In genomic region chr11:103688271-103688979, GRCm38 (mm10) we compare ENCODE assay signal across 22 mouse cellular contexts. TPM values are rescaled to one million over a fixed set of nuclear protein-coding genes. Genes with fewer than 3 reads are reported as not detected.
DNase-seq lines count a peak whose midpoint lies in the region; ATAC-seq and TF ChIP-seq lines count a peak whose summit lies in the region.
"Had no signal": no experiment of that assay in that cellular context is flagged by ENCODE, and none has a peak within 500 bp of the region (broad histone marks: within the 10 kb centered on the region; RNA-seq: fewer than 3 reads in every experiment).

No protein-coding gene starts in this region.

- peak overlapping the region; percentile 91 for H3K27ac ChIP-seq in heart, embryonic 11.5 days (ENCODE audit: low read depth, low read length)
- H3K27ac ChIP-seq in kidney, embryonic 14.5 days (ENCODE audit: low read depth, low read length), result peak overlapping the region; percentile 47; the same call in 1 of the 2 replicates
- H3K27ac ChIP-seq in kidney, adult 2 months (ENCODE audit: insufficient read depth, low read depth, low read length), result no peak overlapping the region
- H3K27ac ChIP-seq in intestine, postnatal 0 days (ENCODE audit: low read depth, low read length), result peak overlapping the region; percentile 60
- H3K27ac ChIP-seq in midbrain, embryonic 14.5 days (replicated peaks; ENCODE audit: low read depth, low read length), result no peak overlapping the region
- H3K27ac ChIP-seq: embryonic facial prominence, embryonic 13.5 days; gastrocnemius, adult 2 months; hindbrain, embryonic 15.5 days; limb, embryonic 13.5 days; liver, embryonic 15.5 days; neural tube, embryonic 13.5 days had no signal

- peak overlapping the region; percentile 12; the same call in 1 of the 2 replicates for H3K9ac ChIP-seq in heart, embryonic 11.5 days (ENCODE audit: low read depth, low read length)
- H3K9ac ChIP-seq in kidney, embryonic 14.5 days (ENCODE audit: low read depth, low read length), result no peak overlapping the region
- H3K9ac ChIP-seq in intestine, postnatal 0 days (ENCODE audit: low read depth, low read length), result no peak overlapping the region
- H3K9ac ChIP-seq in midbrain, embryonic 14.5 days (replicated peaks; ENCODE audit: low read length), result no peak overlapping the region
- H3K9ac ChIP-seq: embryonic facial prominence, embryonic 13.5 days; hindbrain, embryonic 15.5 days; limb, embryonic 13.5 days; liver, embryonic 15.5 days; neural tube, embryonic 13.5 days had no signal

- no peak overlapping the region for H3K4me3 ChIP-seq in heart, embryonic 11.5 days (ENCODE audit: low read depth, low read length)
- no peak overlapping the region for H3K4me3 ChIP-seq in kidney, embryonic 14.5 days (ENCODE audit: low read length)
- H3K4me3 ChIP-seq in kidney, adult 2 months (ENCODE audit: insufficient read depth, low read depth, low read length), result no peak overlapping the region
- no peak overlapping the region for H3K4me3 ChIP-seq in intestine, postnatal 0 days (ENCODE audit: low read depth, low read length)
- H3K4me3 ChIP-seq in midbrain, embryonic 14.5 days (replicated peaks; ENCODE audit: low read depth, low read length), result no peak overlapping the region
- H3K4me3 ChIP-seq: embryonic facial prominence, embryonic 13.5 days; gastrocnemius, adult 2 months; hindbrain, embryonic 15.5 days; limb, embryonic 13.5 days; liver, embryonic 15.5 days; neural tube, embryonic 13.5 days had no signal

- peak overlapping the region; percentile 49 for H3K4me2 ChIP-seq in heart, embryonic 11.5 days
- H3K4me2 ChIP-seq in kidney, embryonic 14.5 days (replicated peaks; ENCODE audit: low read depth, low read length), result no peak overlapping the region
- H3K4me2 ChIP-seq in intestine, postnatal 0 days (replicated peaks; ENCODE audit: low read depth), result no peak overlapping the region
- no peak overlapping the region for H3K4me2 ChIP-seq in midbrain, embryonic 14.5 days (ENCODE audit: low read length)
- H3K4me2 ChIP-seq: embryonic facial prominence, embryonic 13.5 days; hindbrain, embryonic 15.5 days; limb, embryonic 13.5 days; liver, embryonic 15.5 days; midbrain, embryonic 11.5 days; neural tube, embryonic 13.5 days had no signal

- peaks cover 53% of the 10 kb centered on the region for H3K4me1 ChIP-seq in heart, embryonic 11.5 days (ENCODE audit: control insufficient read depth, insufficient read depth, low read length)
- H3K4me1 ChIP-seq in kidney, embryonic 14.5 days (ENCODE audit: control insufficient read depth, insufficient read depth, low read length), result peaks cover 5% of the 10 kb centered on the region; the same call in 1 of the 2 replicates
- H3K4me1 ChIP-seq in kidney, adult 2 months (ENCODE audit: control insufficient read depth, insufficient read depth, low read length), result peaks cover 25% of the 10 kb centered on the region
- 0 out of 2 replicates have a peak, but pooled peaks cover 4% of the 10 kb centered on the region for H3K4me1 ChIP-seq in intestine, postnatal 0 days (replicated peaks; ENCODE audit: control insufficient read depth, insufficient read depth, low read length)
- H3K4me1 ChIP-seq in midbrain, embryonic 14.5 days (ENCODE audit: control insufficient read depth, insufficient read depth, low read length), result no peaks in the 10 kb centered on the region
- H3K4me1 ChIP-seq: limb, embryonic 13.5 days had no signal

- H3K36me3 ChIP-seq in heart, embryonic 11.5 days (ENCODE audit: control insufficient read depth, insufficient read depth, low read length), result peaks cover 12% of the 10 kb centered on the region
- peaks cover 48% of the 10 kb centered on the region for H3K36me3 ChIP-seq in kidney, embryonic 14.5 days (ENCODE audit: control insufficient read depth, insufficient read depth, low read length)
- H3K36me3 ChIP-seq in kidney, adult 2 months (ENCODE audit: control insufficient read depth, insufficient read depth, low read length), result no peaks in the 10 kb centered on the region
- peaks cover 52% of the 10 kb centered on the region for H3K36me3 ChIP-seq in intestine, postnatal 0 days (ENCODE audit: control insufficient read depth, insufficient read depth)
- H3K36me3 ChIP-seq in midbrain, embryonic 14.5 days (ENCODE audit: control insufficient read depth, insufficient read depth, low read length), result peaks cover 53% of the 10 kb centered on the region

- no peak for TF ChIP-seq CTCF in kidney, adult 2 months (conservative IDR thresholded peaks at IDR 0.05; ENCODE audit: insufficient read depth, insufficient read length, low read depth, low read length)
- no peak for TF ChIP-seq CTCF in intestine, postnatal 0 days (IDR thresholded peaks at IDR 0.05; ENCODE audit: low read depth)

- WGBS in heart, embryonic 11.5 days (ENCODE audit: insufficient replicate concordance), result 17% methylated on average over 6 of the region's 6 CpGs
- WGBS in kidney, embryonic 14.5 days, result 75% methylated on average over 6 of the region's 6 CpGs
- 71% methylated on average over 6 of the region's 6 CpGs for WGBS in kidney, adult 2 months
- WGBS in intestine, postnatal 0 days, result 55% methylated on average over 6 of the region's 6 CpGs
- WGBS in midbrain, embryonic 14.5 days, result 70% methylated on average over 6 of the region's 6 CpGs

- no peak for TF ChIP-seq POLR2A in kidney, adult 2 months (IDR thresholded peaks at IDR 0.05; ENCODE audit: low read depth, low read length)

- ATAC-seq in heart, embryonic 11.5 days (replicated peaks; ENCODE audit: insufficient number of reproducible peaks, low FRiP score, low TSS enrichment), result no peak
- ATAC-seq in kidney, embryonic 14.5 days (ENCODE audit: low FRiP score, low TSS enrichment), result no peak
- no peak for ATAC-seq in intestine, postnatal 0 days
- no peak for ATAC-seq in midbrain, embryonic 14.5 days (ENCODE audit: low FRiP score, low TSS enrichment)
- ATAC-seq: forebrain, embryonic 16.5 days had no signal

- DNase-seq in heart, postnatal 4 days, result no peak
- DNase-seq in kidney, adult 2 months, result no peak
- peak; percentile 54 for DNase-seq in 416B (ENCODE audit: low read depth)
- DNase-seq in midbrain, embryonic 14.5 days, result no peak
- no peak for DNase-seq in Muller cell, postnatal 12 days (ENCODE audit: inconsistent ontology term)
- DNase-seq: cerebellum, adult 2 months; gastrocnemius, adult 2 months; lung, postnatal 10 days; right cerebral cortex, postnatal 14 days; thymus, postnatal 4 days had no signal

- H3K27me3 ChIP-seq in heart, embryonic 11.5 days (ENCODE audit: control insufficient read depth, insufficient read depth, low read length), result no peaks in the 10 kb centered on the region
- H3K27me3 ChIP-seq in kidney, embryonic 14.5 days (ENCODE audit: control insufficient read depth, insufficient read depth, low read length), result no peaks in the 10 kb centered on the region
- no peaks in the 10 kb centered on the region for H3K27me3 ChIP-seq in kidney, adult 2 months (replicated peaks; ENCODE audit: control insufficient read depth, insufficient read depth, low read length)
- H3K27me3 ChIP-seq in intestine, postnatal 0 days (replicated peaks; ENCODE audit: control insufficient read depth, insufficient read depth, low read length), result no peaks in the 10 kb centered on the region
- no peaks in the 10 kb centered on the region for H3K27me3 ChIP-seq in midbrain, embryonic 14.5 days (ENCODE audit: control insufficient read depth, insufficient read depth, low read length)
- H3K27me3 ChIP-seq: embryonic facial prominence, embryonic 13.5 days; hindbrain, embryonic 15.5 days; limb, embryonic 13.5 days; liver, embryonic 15.5 days; neural tube, embryonic 13.5 days had no signal

- no peaks in the 10 kb centered on the region for H3K9me3 ChIP-seq in heart, embryonic 11.5 days (replicated peaks; ENCODE audit: control insufficient read depth, low read length)
- H3K9me3 ChIP-seq in kidney, embryonic 14.5 days (ENCODE audit: control insufficient read depth, low read length), result no peaks in the 10 kb centered on the region
- H3K9me3 ChIP-seq in intestine, postnatal 0 days (ENCODE audit: control insufficient read depth), result no peaks in the 10 kb centered on the region
- H3K9me3 ChIP-seq in midbrain, embryonic 14.5 days (ENCODE audit: control insufficient read depth, low read length), result no peaks in the 10 kb centered on the region
- H3K9me3 ChIP-seq: embryonic facial prominence, embryonic 13.5 days; hindbrain, embryonic 15.5 days; limb, embryonic 13.5 days; liver, embryonic 15.5 days; neural tube, embryonic 13.5 days had no signal

RNA-seq across cellular contexts. Expression of gene Gosr2, which starts 9.3 kb away (rescaled TPM):
- polyA plus RNA-seq in heart, embryonic 11.5 days (2014; fragmentation: Nextera tagmentation; extraction: Ambion mirVana), result 61.6 and 79.2 TPM in 2 replicates
- total RNA-seq in heart, postnatal 4 days (2021), result 10 to 100 TPM; 60.0 to 62.1 TPM
- polyA plus RNA-seq in kidney, embryonic 14.5 days (2014; fragmentation: Nextera tagmentation; extraction: Ambion mirVana), result 46.7 and 82.7 TPM in 2 replicates
- 94.2 and 101 TPM in 2 replicates for polyA plus RNA-seq in kidney, adult 2 months (2012; rRNA removed)
- 106 and 113 TPM in 2 replicates for polyA plus RNA-seq in intestine, postnatal 0 days (2015; fragmentation: Nextera tagmentation; extraction: Ambion mirVana)
- polyA plus RNA-seq in midbrain, embryonic 14.5 days (2014; fragmentation: Nextera tagmentation; extraction: Ambion mirVana), result 62.1 and 96.4 TPM in 2 replicates

RNA-seq across cellular contexts. Expression of gene Rprml, which starts 39.1 kb away (rescaled TPM):
- 0.16 and 0.23 TPM in 2 replicates for polyA plus RNA-seq in heart, embryonic 11.5 days (2014; fragmentation: Nextera tagmentation; extraction: Ambion mirVana)
- not detected for total RNA-seq in heart, postnatal 4 days (2021)
- polyA plus RNA-seq in kidney, embryonic 14.5 days (2014; fragmentation: Nextera tagmentation; extraction: Ambion mirVana), result not detected in 2 replicates
- polyA plus RNA-seq in kidney, adult 2 months (2012; rRNA removed), result 0.12 TPM in 1 of 2 replicates, not detected in the other
- 2.3 and 3.7 TPM in 2 replicates for polyA plus RNA-seq in intestine, postnatal 0 days (2015; fragmentation: Nextera tagmentation; extraction: Ambion mirVana)
- 0.71 and 0.88 TPM in 2 replicates for polyA plus RNA-seq in midbrain, embryonic 14.5 days (2014; fragmentation: Nextera tagmentation; extraction: Ambion mirVana)
- total RNA-seq: adrenal gland, postnatal 14 days; gastrocnemius, adult 2 months; heart, adult 8-10 months had no signal
- polyA plus RNA-seq: liver, embryonic 15.5 days; midbrain, embryonic 11.5 days; neural tube, embryonic 13.5 days had no signal

RNA-seq across cellular contexts. Expression of gene Lyzl6, which starts 49.7 kb away (rescaled TPM):
- not detected in 2 replicates for polyA plus RNA-seq in heart, embryonic 11.5 days (2014; fragmentation: Nextera tagmentation; extraction: Ambion mirVana)
- not detected for total RNA-seq in heart, postnatal 4 days (2021)
- polyA plus RNA-seq in kidney, embryonic 14.5 days (2014; fragmentation: Nextera tagmentation; extraction: Ambion mirVana), result not detected in 2 replicates
- 0.14 TPM in 1 of 2 replicates, not detected in the other for polyA plus RNA-seq in kidney, adult 2 months (2012; rRNA removed)
- polyA plus RNA-seq in intestine, postnatal 0 days (2015; fragmentation: Nextera tagmentation; extraction: Ambion mirVana), result not detected in 2 replicates
- not detected in 2 replicates for polyA plus RNA-seq in midbrain, embryonic 14.5 days (2014; fragmentation: Nextera tagmentation; extraction: Ambion mirVana)
- total RNA-seq: adrenal gland, postnatal 14 days; gastrocnemius, adult 2 months; heart, adult 8-10 months had no signal
- polyA plus RNA-seq: cerebellum, adult 2 months; embryonic facial prominence, embryonic 13.5 days; forebrain, embryonic 16.5 days; hindbrain, embryonic 15.5 days; limb, embryonic 13.5 days; liver, embryonic 15.5 days; midbrain, embryonic 11.5 days; neural tube, embryonic 13.5 days had no signal

Comparison
In these comparisons a context has a peak if more than half of its experiments do, and no peak if none do; other contexts are left out.
1. H3K27ac ChIP-seq: peak in heart, embryonic 11.5 days (single experiment), kidney, embryonic 14.5 days (single experiment) and intestine, postnatal 0 days (single experiment); none in kidney, adult 2 months (single experiment) and midbrain, embryonic 14.5 days (single experiment).